Mouse (Mus musculus): ENCODE measurements around the gene Ctrb1.
"Not testable (repeated sequence)": the region's sequence is repeated elsewhere in the genome, so short reads cannot be mapped to it uniquely, and the experiment has no call there.

Ctrb1 gene

GRCm38 (mm10) chr8:111681153-111681552, 9.7 kb downstream of the Ctrb1 start:
- DNase-seq (ENCODE audit: low read depth, low spot score), result no peak

- DNase-seq (ENCODE audit: low read depth, low spot score), result peak; percentile 94
These were observed 10.3 kb downstream of the Ctrb1 start for GRCm38 (mm10) chr8:111680423-111681028.

DNA sequence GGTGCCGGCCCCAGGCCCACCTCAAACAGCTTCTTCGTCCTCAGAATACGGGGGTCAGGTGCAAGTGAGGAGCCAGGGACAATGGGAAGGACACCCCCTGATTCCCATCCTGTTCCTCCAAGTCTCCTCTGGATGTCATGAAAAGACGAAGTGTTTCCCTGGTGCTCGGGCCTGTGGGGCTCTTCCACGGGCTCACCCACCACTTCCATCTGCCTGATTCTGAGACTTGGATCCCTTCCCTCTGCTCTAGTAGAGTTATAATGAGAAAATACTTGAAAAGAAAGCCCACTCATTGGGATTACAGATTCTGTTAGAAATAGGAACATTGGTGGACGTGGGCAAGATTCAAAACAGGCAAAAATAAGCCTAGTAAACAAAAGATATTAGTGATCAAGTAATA, 12.0 kb downstream of the Ctrb1 start:
- DNase-seq (ENCODE audit: low read depth, low spot score), result no peak

- DNase-seq (ENCODE audit: low read depth, low spot score), result peak; percentile 81
These were observed 12.7 kb downstream of the Ctrb1 start for GRCm38 (mm10) chr8:111678111-111678510.

- peak; percentile 67 for DNase-seq (ENCODE audit: low read depth, low spot score)
These were observed 14.6 kb downstream of the Ctrb1 start for GRCm38 (mm10) chr8:111676237-111676636.

DNA sequence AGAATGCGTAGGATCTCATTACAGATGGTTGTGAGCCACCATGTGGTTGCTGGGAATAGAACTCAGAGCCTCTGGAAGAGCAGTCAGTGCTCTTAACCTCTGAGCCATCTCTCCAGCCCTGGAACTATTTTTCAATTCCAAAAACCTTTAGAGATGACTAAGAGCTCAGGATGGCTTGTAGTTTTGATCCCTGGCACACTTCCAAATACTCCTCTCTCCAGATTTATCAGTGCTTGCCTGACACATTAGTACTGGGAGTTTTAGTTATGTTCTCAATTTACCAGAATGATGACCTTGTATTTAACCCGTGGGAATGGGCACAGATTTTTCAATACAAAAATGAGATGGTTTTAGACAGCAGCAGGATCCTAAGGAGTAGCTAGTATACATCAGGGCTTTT, 24.1 kb downstream of the Ctrb1 start:
- no peak for DNase-seq (ENCODE audit: low read depth, low spot score)

- peak; percentile 83 for DNase-seq (ENCODE audit: low read depth, low spot score)
These were observed 28.3 kb downstream of the Ctrb1 start for GRCm38 (mm10) chr8:111662473-111662872.

GRCm38 (mm10) chr8:111658819-111659423, 31.9 kb downstream of the Ctrb1 start:
- DNase-seq (ENCODE audit: low read depth, low spot score), result no peak

- DNase-seq (ENCODE audit: low read depth, low spot score), result peak; percentile 45
These were observed 33.4 kb downstream of the Ctrb1 start for GRCm38 (mm10) chr8:111657312-111657854.

GRCm38 (mm10) chr8:111653524-111653923, 37.3 kb downstream of the Ctrb1 start:
- no peak for DNase-seq (ENCODE audit: low read depth, low spot score)

DNA sequence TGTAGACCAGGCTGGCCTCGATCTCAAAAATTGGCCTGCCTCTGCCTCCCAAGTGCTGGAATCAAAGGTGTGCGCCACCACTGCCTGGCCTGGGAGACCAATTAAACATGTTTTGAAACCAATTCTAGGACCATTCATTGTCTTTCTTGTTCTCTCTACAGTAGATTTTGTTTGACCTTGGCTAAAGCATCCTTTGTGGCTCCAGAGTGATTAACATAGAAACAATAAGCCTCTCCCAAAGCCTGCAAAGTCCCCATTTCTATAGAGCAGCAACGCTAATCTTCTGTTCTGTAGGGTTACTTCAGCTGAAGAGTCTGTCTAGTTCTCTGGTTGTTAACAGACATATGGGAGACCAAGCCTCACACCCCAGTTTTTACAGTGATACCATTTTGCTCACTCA, 40.2 kb downstream of the Ctrb1 start:
- DNase-seq (ENCODE audit: low read depth, low spot score), result peak; percentile 84

DNA sequence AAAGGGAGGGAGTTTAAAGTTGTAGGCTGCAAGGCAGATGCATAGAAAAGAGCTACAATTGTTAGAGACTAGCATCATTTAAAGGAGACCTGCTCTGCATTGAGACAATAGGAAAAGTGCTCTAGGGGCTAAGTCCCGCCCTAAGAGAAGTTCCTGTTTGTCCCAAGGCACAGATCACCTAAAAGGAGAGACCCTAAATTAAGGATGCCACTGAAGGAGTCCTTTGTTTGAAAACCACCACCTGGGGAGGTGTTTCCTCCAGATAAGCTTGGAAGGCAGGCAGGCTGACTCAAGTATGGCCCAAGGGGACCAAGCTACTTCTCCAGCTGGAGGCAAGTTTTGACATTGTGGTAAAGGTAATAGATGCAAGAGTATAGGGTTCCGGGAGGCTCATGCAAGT, 42.0 kb downstream of the Ctrb1 start:
- DNase-seq (ENCODE audit: low read depth, low spot score), result peak; percentile 92

DNA sequence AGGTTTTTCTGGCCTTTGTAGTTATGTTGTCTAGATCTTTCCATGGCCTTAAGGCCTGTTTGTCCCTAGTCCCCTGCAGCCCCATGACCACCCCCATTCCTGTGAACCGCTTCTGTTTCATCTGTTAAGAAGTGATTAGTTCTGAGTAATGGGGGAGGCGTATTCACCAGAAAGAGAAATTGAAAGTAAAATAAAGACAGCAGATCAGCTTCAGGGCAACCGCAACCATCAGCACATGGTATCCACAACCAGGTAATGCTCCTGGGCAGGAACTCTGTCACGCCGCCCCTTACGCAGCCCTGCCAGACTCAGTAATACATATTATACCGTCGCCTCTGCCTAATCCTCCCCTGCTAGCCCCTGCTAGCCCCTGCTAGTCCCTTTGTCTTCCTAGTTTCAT, 45.1 kb downstream of the Ctrb1 start:
- no peak for DNase-seq (ENCODE audit: low read depth, low spot score)

DNA sequence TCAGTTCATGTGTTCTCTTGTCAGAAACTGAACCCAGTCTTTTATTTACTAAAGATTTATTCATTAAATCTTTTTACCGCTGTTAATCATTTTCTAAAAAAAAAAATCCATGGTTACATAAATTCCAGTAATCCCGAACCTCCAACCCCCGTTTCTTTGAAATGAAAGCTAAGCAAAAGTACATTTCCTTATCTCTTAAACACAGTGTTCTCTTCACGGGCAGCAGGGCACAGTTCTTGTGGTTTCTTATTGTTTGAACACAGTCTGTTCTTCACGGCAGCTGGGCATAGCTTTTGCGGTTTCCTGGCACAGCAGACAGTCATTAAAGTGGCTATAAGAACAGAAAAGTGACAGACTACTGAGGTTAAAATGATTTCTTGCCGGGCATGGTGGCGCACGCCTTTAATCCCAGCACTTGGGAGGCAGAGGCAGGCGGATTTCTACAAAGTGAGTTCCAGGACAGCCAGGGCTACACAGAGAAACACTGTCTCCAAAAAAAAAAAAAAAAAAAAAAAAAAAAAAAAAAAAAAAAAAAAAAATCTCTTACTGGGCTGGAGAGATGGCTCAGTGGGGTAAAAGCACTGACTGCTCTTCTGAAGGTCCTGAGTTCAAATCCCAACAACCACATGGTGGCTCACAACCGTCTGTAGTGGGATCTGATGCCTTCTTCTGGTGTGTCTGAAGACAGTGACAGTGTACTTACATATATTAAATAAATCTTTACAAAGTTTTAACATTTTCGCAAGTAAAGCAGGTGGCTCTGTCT, 46.3 kb downstream of the Ctrb1 start:
- DNase-seq (ENCODE audit: low read depth, low spot score), result not testable (repeated sequence)

GRCm38 (mm10) chr8:111643264-111644141, 47.3 kb downstream of the Ctrb1 start, which contains the start of gene Zfp1:
Gene Zfp1, plus strand, starts transcription at chr8:111643401.
- DNase-seq (ENCODE audit: low read depth, low spot score), result peak; percentile 96

DNA sequence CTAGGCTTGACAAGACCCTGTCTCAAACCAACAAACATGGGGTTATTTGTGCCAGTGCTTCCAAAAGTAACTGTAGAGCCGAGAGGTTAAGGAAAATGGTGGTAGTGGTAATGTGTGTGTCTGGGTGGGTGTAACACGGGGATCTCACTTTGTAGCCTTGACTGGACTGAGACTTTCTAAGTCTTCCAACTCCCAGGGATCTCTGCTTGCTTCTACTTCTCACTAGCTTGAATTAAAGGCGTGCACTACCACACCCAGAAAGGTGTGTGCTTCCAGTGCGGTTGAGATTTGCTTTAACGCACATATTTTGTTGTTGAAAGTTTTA, 47.9 kb downstream of the Ctrb1 start:
- no peak for DNase-seq (ENCODE audit: low read depth, low spot score)

- no peak for DNase-seq (ENCODE audit: low read depth, low spot score)
These were observed 48.3 kb downstream of the Ctrb1 start for GRCm38 (mm10) chr8:111642496-111642895.

DNA sequence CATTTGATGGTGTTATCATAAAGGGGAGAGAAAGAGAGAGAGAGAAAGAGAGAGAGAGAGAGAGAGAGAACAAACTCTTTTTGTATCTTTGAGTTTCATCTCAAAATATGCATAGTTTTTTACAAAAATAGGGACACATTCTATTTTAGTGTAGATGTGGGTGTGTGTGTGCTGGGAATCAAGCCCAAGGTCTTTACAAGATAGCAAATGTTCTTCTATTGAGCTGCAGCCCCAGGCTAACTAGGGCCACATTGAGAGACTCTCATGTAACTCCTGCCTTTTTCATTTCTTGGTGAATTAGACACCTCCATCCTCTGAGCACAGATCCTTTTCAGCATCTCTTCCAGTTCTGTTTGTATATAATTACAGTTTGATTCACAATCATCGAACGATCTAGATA, 49.7 kb downstream of the Ctrb1 start:
- no peak for DNase-seq (ENCODE audit: low read depth, low spot score)

- no peak for DNase-seq (ENCODE audit: low read depth, low spot score)
These were observed 52.7 kb downstream of the Ctrb1 start for GRCm38 (mm10) chr8:111638086-111638485.

Measured in ZHBTc4 (cell line).